Mouse (Mus musculus) layer of hippocampus, postnatal 14 days (tissue): ENCODE data around the gene Fam169a. TPM values are rescaled to one million over a fixed set of nuclear protein-coding genes. Genes with fewer than 3 reads are reported as not detected.

Experiments
- DNase-seq, 2 experiments: peaks; one replicate each; pipeline ENCODE4 v3.0.0; 2021 to 2022; ENCODE audit warnings: low spot score in 2 of 2, mixed read lengths in 1 of 2
- total RNA-seq, 2 experiments: library from RNA; stranded (reverse); gene quantifications; 2 replicates each; pipeline ENCODE4 v1.2.3; 2021

The Fam169a gene
- total RNA-seq, 2 experiments from 2014 or later, result 35.6 to 37.5 TPM

GRCm38 (mm10) chr13:97176731-97177130 lies 109.6 kb downstream of the Fam169a start:
- DNase-seq, result no peak

DNA sequence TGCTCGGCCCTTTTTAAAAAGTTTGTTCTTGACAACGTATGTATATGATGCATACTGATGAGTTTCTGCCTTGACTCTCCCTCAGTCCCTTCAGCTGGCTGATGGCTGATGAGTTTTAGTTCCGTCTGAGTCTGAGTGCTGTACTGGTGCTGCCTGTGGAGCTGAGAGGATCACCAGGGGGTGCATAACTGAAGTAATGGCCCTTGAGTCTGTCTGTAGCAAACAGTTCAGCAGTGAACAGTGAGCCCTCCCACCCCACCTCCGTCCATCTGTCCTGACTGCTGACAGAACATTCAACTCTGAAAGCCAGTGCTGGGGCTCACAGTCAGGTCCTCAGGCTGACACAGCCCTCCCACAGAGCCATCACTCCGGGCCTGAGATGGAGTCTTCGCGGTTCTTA lies 111.9 kb downstream of the Fam169a start:
- no peak for DNase-seq

DNA sequence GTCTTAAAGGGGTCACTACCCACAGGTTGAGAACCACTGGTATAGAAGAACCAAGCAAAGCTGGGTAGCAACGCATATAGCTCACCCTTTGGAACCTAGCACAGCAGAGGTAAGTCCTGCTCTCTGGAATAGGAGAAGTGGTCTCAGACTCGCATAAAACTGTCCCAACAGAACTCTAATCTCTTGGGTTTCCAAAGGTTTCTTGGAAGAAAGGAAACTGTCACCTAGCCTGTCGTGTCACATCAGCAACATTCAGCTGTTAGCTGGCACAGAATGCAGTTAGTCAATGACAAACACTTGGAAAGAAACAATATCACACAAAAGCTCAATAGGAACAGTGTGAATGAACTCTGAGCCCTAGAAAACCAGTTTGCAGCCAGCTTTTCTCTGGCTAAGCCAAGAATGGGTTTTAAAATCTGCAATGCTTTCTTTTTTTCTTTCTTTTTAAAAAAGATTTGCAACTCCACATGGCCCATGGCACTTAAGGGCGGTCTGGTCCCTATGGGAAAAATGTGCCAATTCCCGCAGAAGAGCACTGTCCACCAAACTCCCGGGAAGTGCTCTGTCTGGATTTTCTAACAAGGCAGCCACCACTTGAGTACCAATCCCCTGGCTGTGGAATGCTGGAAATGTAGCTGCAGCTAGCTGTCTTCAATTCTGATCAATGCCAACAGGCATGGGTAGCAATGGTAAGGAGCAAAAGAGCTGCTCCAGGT lies 113.2 kb downstream of the Fam169a start:
- DNase-seq, result no peak

Other genes starting within 250 kb of the Fam169a start
- 1 to 10 TPM in 1 of 2 experiments, under 1 TPM in 1; 0.90 to 1.4 TPM for gene Gcnt4, start 142.6 kb upstream of the Fam169a start, total RNA-seq
- not detected for gene 1700029F12Rik, start 32.9 kb upstream of the Fam169a start, total RNA-seq
- gene Gm6169, start 32.0 kb downstream of the Fam169a start, total RNA-seq, result 1 to 10 TPM in 1 of 2 experiments, not detected in 1; 5.0 TPM
- 10 to 100 TPM; 28.3 to 29.1 TPM for gene Gfm2, start 70.7 kb downstream of the Fam169a start, total RNA-seq
- 10 to 100 TPM; 60.5 to 67.7 TPM for gene Nsa2, start 70.7 kb downstream of the Fam169a start, total RNA-seq
- gene Hexb, start 131.1 kb downstream of the Fam169a start, total RNA-seq, result 100 to 1,000 TPM; 111 to 112 TPM
- 100 to 1,000 TPM; 582 to 626 TPM for gene Enc1, start 173.8 kb downstream of the Fam169a start, total RNA-seq